Mouse (Mus musculus): ENCODE results near the gene Pik3cg.

DNA sequence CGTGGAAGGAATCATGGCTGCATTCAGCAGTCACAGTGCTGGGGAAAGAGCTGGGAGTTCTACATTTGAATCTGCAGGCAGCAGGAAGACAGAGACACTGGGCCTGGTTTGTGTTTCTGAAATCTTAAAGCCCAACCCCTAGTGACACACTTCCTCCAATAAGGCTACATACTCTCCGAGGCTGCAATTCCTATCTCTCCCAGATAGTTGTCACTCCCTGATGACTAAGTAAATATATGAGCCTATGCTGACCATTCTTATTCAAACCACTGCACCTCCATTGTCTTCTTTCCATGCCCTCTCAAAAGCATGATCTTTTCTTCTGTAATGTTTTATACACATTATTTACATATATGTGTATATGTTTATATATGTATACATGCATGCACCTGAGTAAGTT is 70.9 kb downstream of the Pik3cg start:
- TF ChIP-seq CTCF (IDR thresholded peaks at IDR 0.05; ENCODE audit: low read depth), result no peak
- TF ChIP-seq EP300 (IDR thresholded peaks at IDR 0.05; ENCODE audit: low read depth), result no peak
